Mouse (Mus musculus) embryonic fibroblast, embryonic 13.5 days (primary cell): ENCODE measurements around the gene Ghr.

Source experiments
- CTCF ChIP-seq: IDR thresholded peaks from 2 replicates; pipeline ENCODE4 v1.5.1; 2011; ENCODE audit warnings: mild to moderate bottlenecking, control low read depth, low read length, moderate library complexity, borderline replicate concordance; ENCODE audit not compliant: insufficient read depth
- POLR2A ChIP-seq: IDR thresholded peaks from 2 replicates; pipeline ENCODE4 v1.6.1; 2011; ENCODE audit warnings: low read depth, mild to moderate bottlenecking, control low read depth, low read length, moderate library complexity

- TF ChIP-seq CTCF (no peak), POLR2A (no peak)
Observed at GRCm38 (mm10) chr15:3455572-3455971, 127.7 kb downstream of the Ghr start.
